In the genomic region with DNA sequence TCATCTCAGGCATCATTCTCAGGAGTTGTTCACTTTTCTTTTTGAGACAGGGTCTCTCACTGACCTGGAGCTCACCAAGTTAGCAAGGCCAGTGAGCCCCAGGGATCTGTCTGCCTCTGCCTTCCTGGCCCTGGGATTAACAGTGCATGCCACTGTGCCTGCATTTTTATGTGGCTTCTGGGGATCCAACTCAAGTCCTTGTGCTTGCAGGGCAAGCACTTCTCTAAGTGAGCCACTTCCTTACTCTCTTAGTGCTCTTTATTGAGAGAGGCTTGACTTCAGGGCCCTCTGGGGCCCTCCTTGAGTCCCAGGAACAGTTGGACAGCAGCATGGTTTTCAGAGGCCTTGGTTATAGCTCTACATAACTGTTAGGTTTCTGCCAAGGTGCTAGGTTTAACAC, we compare ENCODE assay signal across 15 mouse cellular contexts. TPM values are rescaled to one million over a fixed set of nuclear protein-coding genes. Genes with fewer than 3 reads are reported as not detected.
DNase-seq lines count a peak whose midpoint lies in the region; ATAC-seq and TF ChIP-seq lines count a peak whose summit lies in the region.
"Had no signal": no experiment of that assay in that cellular context is flagged by ENCODE, and none has a peak within 500 bp of the region (broad histone marks: within the 10 kb centered on the region; RNA-seq: fewer than 3 reads in every experiment).

No protein-coding gene starts in this region.

- no peak overlapping the region for H3K4me2 ChIP-seq in lung, embryonic 16.5 days (ENCODE audit: low read depth, low read length)
- H3K4me2 ChIP-seq: heart, embryonic 12.5 days; hindbrain, embryonic 12.5 days had no signal

- H3K4me3 ChIP-seq in heart, embryonic 10.5 days: no peak overlapping the region
- no peak overlapping the region for H3K4me3 ChIP-seq in lung, embryonic 16.5 days (ENCODE audit: low read length)
- no peak overlapping the region for H3K4me3 ChIP-seq in bone marrow macrophage, adult 2 months (ENCODE audit: insufficient read depth, low read length)
- H3K4me3 ChIP-seq in thymus, adult 2 months (ENCODE audit: control insufficient read depth, insufficient read depth, low read length): no peak overlapping the region
- H3K4me3 ChIP-seq: embryonic facial prominence, embryonic 10.5 days; heart, adult 2 months; heart, embryonic 12.5 days; hindbrain, embryonic 12.5 days had no signal

- no peaks in the 10 kb centered on the region for H3K9me3 ChIP-seq in heart, embryonic 10.5 days
- no peaks in the 10 kb centered on the region for H3K9me3 ChIP-seq in lung, embryonic 16.5 days (ENCODE audit: control insufficient read depth, low read length)
- H3K9me3 ChIP-seq: embryonic facial prominence, embryonic 10.5 days; heart, embryonic 12.5 days; hindbrain, embryonic 12.5 days had no signal

- peak overlapping the region; percentile 6; the same call in 1 of the 2 replicates for H3K27ac ChIP-seq in heart, embryonic 10.5 days
- H3K27ac ChIP-seq in lung, embryonic 16.5 days (ENCODE audit: low read length): peak overlapping the region; percentile 65
- H3K27ac ChIP-seq in bone marrow macrophage, adult 2 months (ENCODE audit: insufficient read depth, low read depth, low read length): peak overlapping the region; percentile 44
- H3K27ac ChIP-seq in thymus, adult 2 months (ENCODE audit: control insufficient read depth, insufficient read depth, low read length): no peak overlapping the region
- H3K27ac ChIP-seq: embryonic facial prominence, embryonic 10.5 days; heart, adult 2 months; hindbrain, embryonic 12.5 days had no signal

- H3K4me1 ChIP-seq in heart, embryonic 10.5 days: 0 out of 2 replicates have a peak, but pooled peaks cover 2% of the 10 kb centered on the region
- no peaks in the 10 kb centered on the region for H3K4me1 ChIP-seq in lung, embryonic 16.5 days (replicated peaks; ENCODE audit: control insufficient read depth, insufficient read depth, low read length)
- peaks cover 44% of the 10 kb centered on the region for H3K4me1 ChIP-seq in bone marrow macrophage, adult 2 months (ENCODE audit: control insufficient read depth, insufficient read depth, low read length)
- H3K4me1 ChIP-seq in thymus, adult 2 months (replicated peaks; ENCODE audit: control insufficient read depth, insufficient read depth, low read length): peaks cover 34% of the 10 kb centered on the region
- H3K4me1 ChIP-seq: embryonic facial prominence, embryonic 10.5 days; hindbrain, embryonic 12.5 days had no signal

- H3K36me3 ChIP-seq in heart, embryonic 10.5 days: no peaks in the 10 kb centered on the region
- no peaks in the 10 kb centered on the region for H3K36me3 ChIP-seq in lung, embryonic 16.5 days (ENCODE audit: control insufficient read depth, insufficient read depth, low read length)
- no peaks in the 10 kb centered on the region for H3K36me3 ChIP-seq in thymus, adult 2 months (ENCODE audit: control insufficient read depth, insufficient read depth, low read length)
- H3K36me3 ChIP-seq: embryonic facial prominence, embryonic 10.5 days; heart, embryonic 12.5 days; hindbrain, embryonic 12.5 days had no signal

- DNase-seq in heart, embryonic 10.5 days (ENCODE audit: low spot score): no peak
- no peak for DNase-seq in heart, postnatal 36 days
- no peak for DNase-seq in lung, adult 18-20 months
- no peak for DNase-seq in thymus, adult 2 months

- TF ChIP-seq POLR2A in bone marrow macrophage, adult 2 months (IDR thresholded peaks at IDR 0.05; ENCODE audit: borderline replicate concordance, low read depth, low read length): no peak
- TF ChIP-seq POLR2A in thymus, adult 2 months (IDR thresholded peaks at IDR 0.05; ENCODE audit: control insufficient read depth, extremely low read depth, insufficient read depth, low read length, poor library complexity): no peak

- no peaks in the 10 kb centered on the region for H3K27me3 ChIP-seq in heart, embryonic 10.5 days (ENCODE audit: insufficient read depth, poor library complexity, severe bottlenecking)
- H3K27me3 ChIP-seq in lung, embryonic 16.5 days (ENCODE audit: control insufficient read depth, insufficient read depth, low read depth, low read length): no peaks in the 10 kb centered on the region
- H3K27me3 ChIP-seq in thymus, adult 2 months (ENCODE audit: control insufficient read depth, insufficient read depth, low read length): no peaks in the 10 kb centered on the region
- H3K27me3 ChIP-seq: CH12.LX; heart, embryonic 12.5 days; hindbrain, embryonic 12.5 days; Patski had no signal

- intact Hi-C loops in heart, postnatal 36 days (cut with DNase I): no loop called here

- H3K9ac ChIP-seq in lung, embryonic 16.5 days (ENCODE audit: low read length): no peak overlapping the region
- H3K9ac ChIP-seq: heart, embryonic 12.5 days; hindbrain, embryonic 12.5 days had no signal

- 0 out of 2 replicates have a peak, but pooled peaks have one; percentile 4 for ATAC-seq in lung, embryonic 16.5 days (ENCODE audit: low read depth)
- ATAC-seq: forebrain, embryonic 14.5 days; hindbrain, embryonic 16.5 days; Patski had no signal

- TF ChIP-seq CTCF in bone marrow macrophage, adult 2 months (IDR thresholded peaks at IDR 0.05; ENCODE audit: low read depth, low read length): no peak
- TF ChIP-seq CTCF in thymus, adult 2 months (IDR thresholded peaks at IDR 0.05; ENCODE audit: borderline replicate concordance, control insufficient read depth, extremely low read depth, insufficient read depth, low read length, poor library complexity): no peak

RNA-seq across cellular contexts. Expression of gene P4ha2, which starts 56.6 kb away (rescaled TPM):
- polyA plus RNA-seq in heart, embryonic 10.5 days (2016; fragmentation: Nextera tagmentation; extraction: Ambion mirVana): 57.7 and 69.0 TPM in 2 replicates
- total RNA-seq in heart, postnatal 36 days (2021): 10 to 100 TPM; 44.0 to 66.1 TPM
- polyA plus RNA-seq in lung, embryonic 16.5 days (2015; fragmentation: Nextera tagmentation; extraction: Ambion mirVana): 41.4 and 47.4 TPM in 2 replicates
- polyA plus RNA-seq in bone marrow macrophage, adult 2 months (2012; ENCODE audit: insufficient read depth, insufficient read length, missing spikeins): 2.9 and 4.3 TPM in 2 replicates
- polyA plus RNA-seq in thymus, adult 2 months (2012; rRNA removed): 4.6 and 4.8 TPM in 2 replicates
- polyA plus RNA-seq: activated CD4-positive, CD25-positive, alpha-beta regulatory T cell, adult 4 months had no signal
